ENCODE assay signal across 18 mouse cellular contexts in the genomic region with DNA sequence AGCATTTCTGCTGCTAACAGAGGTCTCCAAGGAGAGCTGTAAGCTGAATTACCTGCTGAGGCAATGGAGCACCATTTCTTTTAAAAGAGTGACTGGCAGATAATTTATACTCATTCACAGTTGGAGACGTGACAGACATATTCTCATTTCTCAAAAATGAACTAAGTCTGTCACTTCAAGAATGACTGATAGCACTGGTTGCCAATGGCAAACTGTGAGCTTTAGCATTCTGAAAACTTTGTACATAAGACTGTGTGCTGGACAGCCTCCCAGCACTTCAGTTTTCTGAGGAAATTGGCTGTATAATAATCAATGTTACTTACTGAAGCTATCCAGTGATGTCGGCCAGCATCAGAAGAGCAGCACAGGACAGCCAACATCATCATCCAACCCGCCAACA.
"Had no signal": no experiment of that assay in that cellular context is flagged by ENCODE, and none has a peak within 500 bp of the region (broad histone marks: within the 10 kb centered on the region; RNA-seq: fewer than 3 reads in every experiment).

No protein-coding gene starts in this region.

- H3K27ac ChIP-seq: midbrain, embryonic 10.5 days; midbrain, embryonic 13.5 days; midbrain, embryonic 15.5 days had no signal

- H3K4me3 ChIP-seq: midbrain, embryonic 10.5 days; midbrain, embryonic 13.5 days; midbrain, embryonic 15.5 days; myocyte; neural tube, embryonic 13.5 days; neural tube, embryonic 15.5 days had no signal

- H3K4me2 ChIP-seq: lung, embryonic 14.5 days; midbrain, embryonic 13.5 days; midbrain, embryonic 15.5 days; neural tube, embryonic 13.5 days; neural tube, embryonic 15.5 days had no signal

- H3K4me1 ChIP-seq: midbrain, embryonic 10.5 days had no signal

- H3K9ac ChIP-seq: lung, embryonic 14.5 days; midbrain, embryonic 13.5 days; midbrain, embryonic 15.5 days; neural tube, embryonic 13.5 days; neural tube, embryonic 15.5 days had no signal

- H3K27me3 ChIP-seq: midbrain, embryonic 13.5 days; midbrain, embryonic 15.5 days; neural tube, embryonic 13.5 days; neural tube, embryonic 15.5 days had no signal

- H3K36me3 ChIP-seq: midbrain, embryonic 13.5 days; midbrain, embryonic 15.5 days; neural tube, embryonic 15.5 days had no signal

- ATAC-seq: midbrain, embryonic 13.5 days; midbrain, embryonic 15.5 days had no signal

- DNase-seq: lung, adult 18-20 months; lung, embryonic 14.5 days; lung, postnatal 10 days; lung, postnatal 4 days; retina, postnatal 1 day; right cerebral cortex, adult 18-20 months; right cerebral cortex, postnatal 25 days; right cerebral cortex, postnatal 4 days; spleen, adult 18-20 months; thymus, adult 18-20 months; thymus, postnatal 14 days; thymus, postnatal 36 days had no signal

- H3K9me3 ChIP-seq: midbrain, embryonic 10.5 days; midbrain, embryonic 13.5 days; midbrain, embryonic 15.5 days; neural tube, embryonic 13.5 days; neural tube, embryonic 15.5 days had no signal
